Mouse (Mus musculus) midbrain, embryonic 15.5 days (tissue): ENCODE results near the gene Diexf. TPM values are rescaled to one million over a fixed set of nuclear protein-coding genes. Genes with fewer than 3 reads are reported as not detected.

Experiments used
- ATAC-seq: fragments of 200-750 bp; cut with Nextera tagmentation; replicated peaks from 2 replicates; pipeline ENCODE4 v1.8.0; 2017; ENCODE audit warnings: moderate TSS enrichment
- H3K27ac ChIP-seq: fragments of 300-500 bp; sonication (generic); 2 replicates; pipeline ENCODE4 v1.5.1; 2015; ENCODE audit warnings: mild to moderate bottlenecking, inconsistent platforms
- H3K27me3 ChIP-seq: fragments of 300-500 bp; sonication (generic); replicated peaks from 2 replicates; pipeline ENCODE4 v1.6.1; 2015; ENCODE audit warnings: inconsistent platforms
- H3K36me3 ChIP-seq: fragments of 300-500 bp; sonication (generic); replicated peaks from 2 replicates; pipeline ENCODE4 v1.6.1; 2015; ENCODE audit warnings: inconsistent platforms
- H3K4me1 ChIP-seq: fragments of 300-500 bp; sonication (generic); 2 replicates; pipeline ENCODE4 v1.6.1; 2015; ENCODE audit warnings: inconsistent platforms
- H3K4me2 ChIP-seq: fragments of 300-500 bp; sonication (generic); 2 replicates; pipeline ENCODE4 v1.6.1; 2015; ENCODE audit warnings: inconsistent platforms, mild to moderate bottlenecking, moderate library complexity
- H3K4me3 ChIP-seq: fragments of 300-500 bp; sonication (generic); 2 replicates; pipeline ENCODE4 v1.5.1; 2015; ENCODE audit warnings: mild to moderate bottlenecking, inconsistent platforms
- H3K9ac ChIP-seq: fragments of 300-500 bp; sonication (generic); 2 replicates; pipeline ENCODE4 v1.6.1; 2015; ENCODE audit warnings: mild to moderate bottlenecking, inconsistent platforms
- H3K9me3 ChIP-seq: fragments of 300-500 bp; sonication (generic); 2 replicates; pipeline ENCODE4 v1.6.1; 2016; ENCODE audit warnings: inconsistent platforms
- WGBS: fragments of 180-500 bp; shearing (Covaris S2); methylation state at CpG from one replicate; pipeline ENCODE4 v1.1.7; 2015; ENCODE audit warnings: mixed read lengths; 5-methylcytosine and 5-hydroxymethylcytosine counted together
- polyA plus RNA-seq: library from polyadenylated mRNA; unstranded; fragments of >200 nt; fragmentation: Nextera tagmentation; extraction: Ambion mirVana; gene quantifications from 2 replicates; pipeline ENCODE4 v1.2.1, GENCODE M21; 2015

Diexf gene
- polyA plus RNA-seq, 1 experiment from 2014 or later: 9.0 TPM

DNA sequence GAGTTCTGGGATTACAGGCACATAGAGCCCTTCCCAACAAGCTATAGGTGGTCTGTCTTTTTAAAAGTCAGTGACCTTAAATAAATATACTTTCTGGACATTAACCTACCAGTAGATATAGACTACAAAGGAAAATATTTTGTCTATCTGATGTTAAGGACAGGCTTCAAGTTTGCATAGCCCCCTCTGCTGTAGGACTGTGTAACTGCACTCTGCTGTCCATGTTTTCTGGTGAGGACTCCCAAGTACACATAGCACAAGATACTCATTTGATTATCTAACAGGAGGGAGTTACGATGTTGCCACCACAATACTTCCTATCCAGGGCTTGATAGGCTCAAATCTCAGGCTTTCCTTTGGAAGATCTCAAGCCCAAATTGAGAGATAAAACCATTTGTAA is 3.7 kb upstream of the Diexf start:
- no peak for ATAC-seq
- H3K36me3 ChIP-seq: no peaks in the 10 kb centered on the region
- H3K27ac ChIP-seq: no peak overlapping the region
- WGBS: 89% methylated on average over 1 of the region's 1 CpGs
- no peaks in the 10 kb centered on the region for H3K9me3 ChIP-seq
- H3K4me1 ChIP-seq: peaks cover 11% of the 10 kb centered on the region
- H3K27me3 ChIP-seq: no peaks in the 10 kb centered on the region
- no peak overlapping the region for H3K9ac ChIP-seq
- no peak overlapping the region for H3K4me2 ChIP-seq
- no peak overlapping the region for H3K4me3 ChIP-seq

DNA sequence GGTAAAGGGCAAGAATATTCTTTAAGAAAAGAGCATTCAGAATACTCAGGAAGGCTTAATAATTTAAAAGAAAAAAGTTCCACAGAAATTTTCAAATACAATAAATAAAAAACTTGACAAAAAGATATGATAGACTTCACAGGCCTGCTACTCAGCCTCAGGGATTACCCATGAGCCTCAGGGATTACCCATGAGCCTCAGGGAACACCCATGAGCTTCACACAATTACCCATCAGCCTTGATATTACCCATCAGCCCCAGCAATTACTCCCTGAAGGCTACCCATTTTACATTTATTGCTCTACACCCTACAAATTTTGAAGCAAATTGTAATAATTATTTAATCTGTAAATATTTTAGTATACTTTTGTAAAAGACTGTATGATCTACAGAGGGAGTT is 2.3 kb upstream of the Diexf start:
- H3K27me3 ChIP-seq: no peaks in the 10 kb centered on the region
- H3K4me3 ChIP-seq: no peak overlapping the region
- H3K9ac ChIP-seq: no peak overlapping the region
- H3K27ac ChIP-seq: no peak overlapping the region
- ATAC-seq: no peak
- H3K4me2 ChIP-seq: no peak overlapping the region
- H3K9me3 ChIP-seq: no peaks in the 10 kb centered on the region
- peaks cover 20% of the 10 kb centered on the region for H3K4me1 ChIP-seq
- H3K36me3 ChIP-seq: no peaks in the 10 kb centered on the region; the same call in 1 of the 2 replicates

DNA sequence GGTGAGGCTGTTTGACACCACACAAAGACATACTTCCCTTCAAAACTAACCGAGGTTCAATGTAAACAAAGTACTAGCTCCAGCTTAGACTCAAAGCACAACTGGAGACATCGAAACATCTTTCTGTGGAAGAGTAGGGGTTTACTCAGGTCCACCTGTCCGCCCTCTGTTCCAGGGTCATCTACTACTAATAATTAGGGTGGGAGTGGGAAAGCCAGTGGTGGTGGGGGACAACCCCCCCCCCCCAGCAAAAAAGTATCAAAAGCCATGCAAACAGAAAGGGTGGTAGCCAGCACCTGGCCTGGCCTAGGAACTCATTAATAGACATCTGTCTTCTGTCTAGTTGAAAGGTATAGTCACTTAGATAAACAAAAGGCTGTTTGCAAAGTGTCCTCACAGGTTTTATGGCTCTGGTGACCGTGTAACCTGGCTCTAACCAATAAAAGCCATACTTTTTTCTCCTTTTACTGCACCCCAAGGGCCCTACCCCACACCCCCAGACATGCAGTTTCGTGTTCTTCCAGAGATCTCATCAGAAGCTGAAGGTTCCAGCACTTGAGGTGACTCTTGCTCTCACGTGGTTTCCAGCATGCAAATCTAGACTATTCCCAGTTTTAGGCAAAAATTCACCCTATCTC is 1.4 kb upstream of the Diexf start:
- no peak overlapping the region for H3K4me3 ChIP-seq
- peaks cover 20% of the 10 kb centered on the region for H3K4me1 ChIP-seq
- H3K27me3 ChIP-seq: no peaks in the 10 kb centered on the region
- WGBS: 91% methylated on average over 6 of the region's 6 CpGs
- no peak for ATAC-seq
- no peak overlapping the region for H3K9ac ChIP-seq
- no peak overlapping the region for H3K27ac ChIP-seq
- H3K36me3 ChIP-seq: peaks cover 3% of the 10 kb centered on the region; the same call in 1 of the 2 replicates
- H3K9me3 ChIP-seq: no peaks in the 10 kb centered on the region
- H3K4me2 ChIP-seq: no peak overlapping the region

DNA sequence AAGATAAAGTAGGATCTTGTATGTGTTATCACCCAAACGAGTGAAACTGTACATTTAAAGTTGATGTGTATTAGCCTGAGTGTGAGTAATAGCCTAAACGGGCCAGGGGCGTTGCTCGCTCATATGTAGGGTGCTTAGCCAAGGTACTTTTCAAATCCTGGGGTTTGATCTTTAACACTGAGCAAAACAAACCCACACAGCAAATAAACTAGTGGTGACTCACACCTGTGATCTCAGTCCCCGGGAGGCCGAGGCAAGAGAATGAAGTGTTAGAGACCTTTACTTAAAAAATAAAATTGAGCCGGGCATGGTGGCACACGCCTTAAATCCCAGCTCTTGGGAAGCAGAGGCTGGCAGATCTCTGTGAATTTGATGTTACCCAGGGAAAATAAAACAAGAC is 767 bp upstream of the Diexf start:
- Histone ChIP-seq H3K9me3 (no peaks in the 10 kb centered on the region), H3K36me3 (peaks cover 3% of the 10 kb centered on the region; the same call in 1 of the 2 replicates), H3K27me3 (no peaks in the 10 kb centered on the region), H3K27ac (peak overlapping the region; percentile 82), H3K4me2 (peak overlapping the region; percentile 63), H3K4me3 (peak overlapping the region; percentile 97), H3K9ac (peak overlapping the region; percentile 53; the same call in 1 of the 2 replicates), H3K4me1 (peaks cover 20% of the 10 kb centered on the region)
- 86% methylated on average over 8 of the region's 8 CpGs for WGBS
- peak; percentile 32; the same call in 1 of the 2 replicates for ATAC-seq

DNA sequence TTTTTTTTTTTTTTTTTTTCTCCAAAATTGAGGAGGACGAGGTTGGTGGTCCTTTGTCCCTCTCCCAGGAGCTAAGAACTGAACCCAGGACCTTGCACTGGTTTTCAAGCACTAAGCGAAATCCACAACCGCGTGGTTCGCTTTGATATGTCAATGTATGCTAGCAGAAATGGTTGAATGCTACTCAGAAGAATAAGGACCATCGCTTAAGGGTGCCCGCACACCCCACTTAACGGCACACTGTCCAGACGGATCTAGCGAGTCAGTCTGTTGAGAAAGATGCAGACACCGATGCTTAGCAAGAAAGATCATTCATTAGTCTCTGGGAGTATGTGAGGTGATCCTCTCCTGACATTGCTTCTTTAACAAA is 369 bp upstream of the Diexf start:
- Histone ChIP-seq H3K9ac (peak overlapping the region; percentile 53), H3K9me3 (no peaks in the 10 kb centered on the region), H3K27ac (peak overlapping the region; percentile 82), H3K4me1 (peaks cover 20% of the 10 kb centered on the region), H3K4me3 (peak overlapping the region; percentile 97), H3K27me3 (no peaks in the 10 kb centered on the region), H3K36me3 (peaks cover 3% of the 10 kb centered on the region; the same call in 1 of the 2 replicates), H3K4me2 (peak overlapping the region; percentile 63)
- peak; percentile 62; the same call in 1 of the 2 replicates for ATAC-seq
- WGBS: 20% methylated on average over 11 of the region's 11 CpGs

DNA sequence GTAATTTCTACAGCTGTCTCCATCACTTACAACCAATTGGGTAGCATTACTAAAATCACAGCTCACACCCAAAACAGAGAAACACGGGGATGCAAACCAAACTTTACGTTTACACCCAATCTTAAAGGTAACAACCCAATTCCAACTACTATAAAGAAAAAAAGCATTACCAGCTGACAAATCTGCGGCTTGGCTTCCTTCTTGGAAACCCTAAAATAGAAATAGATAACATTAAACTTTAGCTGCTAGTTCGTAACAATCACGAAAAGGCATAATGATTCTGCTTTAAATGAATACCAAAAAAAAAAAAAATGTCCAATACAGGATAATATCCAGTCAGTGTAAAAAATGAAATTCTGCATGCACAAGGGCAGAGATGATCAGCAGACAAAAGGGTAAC is 751 bp downstream of the Diexf start:
- Histone ChIP-seq H3K4me2 (peak overlapping the region; percentile 63), H3K27me3 (no peaks in the 10 kb centered on the region), H3K4me3 (peak overlapping the region; percentile 97), H3K9ac (peak overlapping the region; percentile 79), H3K36me3 (peaks cover 3% of the 10 kb centered on the region; the same call in 1 of the 2 replicates), H3K27ac (no peak overlapping the region), H3K4me1 (peaks cover 20% of the 10 kb centered on the region), H3K9me3 (no peaks in the 10 kb centered on the region)
- ATAC-seq: no peak
- WGBS: 28% methylated on average over 5 of the region's 5 CpGs

DNA sequence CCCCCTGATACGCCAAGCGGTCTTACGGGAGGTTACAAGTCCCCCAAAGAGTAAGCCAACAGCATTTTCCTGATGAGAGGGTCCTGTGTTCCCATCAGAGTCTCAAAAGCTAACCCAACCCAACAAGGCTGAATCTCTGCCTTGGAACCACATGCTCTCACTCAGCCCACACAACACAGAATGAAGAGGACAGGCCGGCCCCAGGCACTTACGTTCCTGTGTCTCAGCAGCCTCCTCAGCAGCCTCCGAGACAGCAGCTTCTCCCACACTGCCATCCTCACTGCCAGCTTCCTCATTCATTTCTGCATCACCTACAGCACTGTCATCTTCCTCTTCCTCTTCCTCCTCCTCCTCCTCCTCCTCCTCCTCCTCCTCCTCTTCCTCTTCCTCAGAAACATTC is 2.0 kb downstream of the Diexf start:
- no peak overlapping the region for H3K4me3 ChIP-seq
- H3K9ac ChIP-seq: no peak overlapping the region
- H3K36me3 ChIP-seq: peaks cover 9% of the 10 kb centered on the region; the same call in 1 of the 2 replicates
- WGBS: 95% methylated on average over 6 of the region's 6 CpGs
- H3K4me2 ChIP-seq: no peak overlapping the region
- H3K4me1 ChIP-seq: peaks cover 20% of the 10 kb centered on the region
- H3K9me3 ChIP-seq: no peaks in the 10 kb centered on the region
- no peaks in the 10 kb centered on the region for H3K27me3 ChIP-seq
- no peak for ATAC-seq
- H3K27ac ChIP-seq: no peak overlapping the region

DNA sequence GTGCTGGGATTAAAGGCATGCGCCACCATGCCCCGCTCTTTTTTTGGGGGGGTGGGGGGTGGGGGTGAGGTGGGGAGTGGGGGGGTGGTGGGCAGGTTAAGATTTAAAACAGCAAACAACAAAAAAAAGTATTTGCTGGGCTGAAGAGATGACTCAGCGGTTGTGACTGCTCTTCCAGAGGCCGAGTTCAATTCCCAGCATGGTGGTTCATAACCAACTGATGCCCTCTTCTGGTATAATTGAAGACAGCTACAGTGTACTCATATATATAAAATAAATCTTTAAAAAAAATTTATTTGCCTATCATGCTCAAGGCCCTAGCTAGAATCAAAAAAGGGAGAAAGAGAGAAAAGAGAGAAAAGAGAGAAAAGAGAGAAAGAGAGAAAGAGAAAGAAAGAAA is 4.2 kb downstream of the Diexf start:
- peaks cover 29% of the 10 kb centered on the region for H3K36me3 ChIP-seq

DNA sequence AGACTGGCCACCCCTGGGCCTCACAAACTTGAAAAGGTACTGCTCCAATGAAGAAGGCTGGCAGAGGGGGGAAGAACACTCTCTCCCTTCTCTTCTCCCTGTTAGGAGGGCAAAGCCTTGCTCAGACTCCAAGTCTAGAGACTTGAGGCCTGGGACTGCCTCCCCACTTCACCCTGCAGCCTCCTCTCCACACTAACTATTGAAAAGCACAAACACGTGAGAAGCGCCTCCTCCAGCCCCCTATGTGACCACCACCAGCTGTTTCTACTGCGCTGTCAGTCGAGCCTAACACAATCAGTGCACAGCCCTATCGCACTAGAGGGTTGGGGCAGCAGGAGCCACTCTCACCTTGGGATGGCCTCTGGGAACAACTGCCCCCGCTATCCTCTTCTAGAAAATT is 6.8 kb downstream of the Diexf start:
- H3K9me3 ChIP-seq: no peaks in the 10 kb centered on the region
- no peak overlapping the region for H3K4me2 ChIP-seq
- H3K4me3 ChIP-seq: no peak overlapping the region
- no peak overlapping the region for H3K9ac ChIP-seq
- no peak for ATAC-seq
- WGBS: 90% methylated on average over 6 of the region's 6 CpGs
- H3K27ac ChIP-seq: no peak overlapping the region
- H3K4me1 ChIP-seq: peaks cover 7% of the 10 kb centered on the region
- peaks cover 52% of the 10 kb centered on the region for H3K36me3 ChIP-seq
- no peaks in the 10 kb centered on the region for H3K27me3 ChIP-seq

More for the DNA sequence above, 4.2 kb downstream of the Diexf start:
- Histone ChIP-seq H3K4me1 (peaks cover 19% of the 10 kb centered on the region), H3K4me3 (no peak overlapping the region), H3K4me2 (no peak overlapping the region), H3K27ac (no peak overlapping the region), H3K27me3 (no peaks in the 10 kb centered on the region), H3K9ac (no peak overlapping the region), H3K9me3 (no peaks in the 10 kb centered on the region)
- no peak for ATAC-seq
- 77% methylated on average over 4 of the region's 4 CpGs for WGBS

DNA sequence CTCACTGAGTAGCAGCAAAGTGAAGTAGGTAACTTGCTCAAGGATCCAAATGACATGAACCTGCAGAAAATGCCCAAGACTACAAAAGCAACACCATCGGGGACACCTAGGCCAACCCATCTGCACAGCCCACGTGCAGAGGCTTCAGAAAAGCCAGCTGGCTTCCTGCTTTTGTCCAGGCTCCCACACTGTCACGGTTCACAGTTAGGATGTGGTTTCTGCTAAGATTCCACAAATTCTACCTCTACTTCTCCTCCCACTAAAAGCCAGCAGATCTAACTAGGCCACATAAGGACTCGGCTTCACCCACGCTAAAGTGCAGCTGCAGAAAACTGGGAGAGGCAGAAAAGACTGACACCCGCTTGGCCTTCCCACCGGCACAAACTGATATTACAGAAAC is 7.3 kb downstream of the Diexf start:
- Histone ChIP-seq H3K9ac (no peak overlapping the region), H3K27me3 (no peaks in the 10 kb centered on the region), H3K27ac (no peak overlapping the region), H3K36me3 (peaks cover 57% of the 10 kb centered on the region), H3K4me2 (no peak overlapping the region), H3K4me1 (peaks cover 3% of the 10 kb centered on the region), H3K4me3 (no peak overlapping the region), H3K9me3 (no peaks in the 10 kb centered on the region)
- 95% methylated on average over 7 of the region's 7 CpGs for whole genome bisulfite sequencing
- ATAC-seq: no peak

DNA sequence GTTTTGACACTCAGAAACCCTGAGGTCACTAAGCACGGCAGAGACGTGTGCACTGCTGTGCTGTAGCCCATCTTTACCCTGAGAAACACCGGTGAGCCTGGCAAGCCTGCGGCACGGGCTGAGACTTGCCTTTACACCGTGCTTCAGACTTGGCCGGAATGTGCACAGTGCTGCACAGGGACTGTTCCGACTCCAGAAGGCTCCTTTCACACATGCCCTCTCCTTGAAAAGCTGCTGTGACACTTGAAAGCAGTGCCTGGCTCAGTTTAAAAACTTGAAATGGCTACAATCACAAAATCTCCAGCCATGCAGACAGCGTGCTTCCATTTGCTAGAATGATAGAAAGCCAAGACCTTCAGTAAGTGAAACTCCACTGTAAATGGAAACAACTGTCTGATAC is 18.0 kb downstream of the Diexf start:
- H3K4me3 ChIP-seq: no peak overlapping the region
- ATAC-seq: no peak
- no peak overlapping the region for H3K27ac ChIP-seq
- no peaks in the 10 kb centered on the region for H3K9me3 ChIP-seq
- no peaks in the 10 kb centered on the region for H3K4me1 ChIP-seq
- no peak overlapping the region for H3K9ac ChIP-seq
- H3K4me2 ChIP-seq: no peak overlapping the region
- peaks cover 86% of the 10 kb centered on the region for H3K36me3 ChIP-seq
- 98% methylated on average over 9 of the region's 9 CpGs for WGBS
- no peaks in the 10 kb centered on the region for H3K27me3 ChIP-seq

DNA sequence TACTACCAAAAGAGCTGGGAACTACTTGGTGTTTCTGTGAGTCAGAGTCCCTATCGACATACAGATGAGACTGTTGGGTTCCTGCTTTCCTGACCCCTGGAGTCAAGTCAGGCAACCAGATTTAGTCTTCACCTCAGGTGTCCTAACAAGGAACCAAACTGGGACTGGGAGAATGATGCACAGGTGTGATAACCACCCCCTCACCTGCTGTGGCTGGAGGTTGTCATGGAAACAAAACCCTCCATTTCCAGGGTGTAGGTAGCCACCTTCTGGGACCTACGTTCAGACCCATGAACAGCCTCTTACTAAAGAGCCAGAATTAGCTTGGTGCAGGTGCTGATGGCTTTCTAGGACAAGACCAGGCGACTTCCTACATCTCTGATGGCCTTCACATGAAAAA is 27.1 kb downstream of the Diexf start:
- no peaks in the 10 kb centered on the region for H3K27me3 ChIP-seq
- H3K4me3 ChIP-seq: no peak overlapping the region
- WGBS: 83% methylated on average over 3 of the region's 3 CpGs
- ATAC-seq: no peak
- no peak overlapping the region for H3K27ac ChIP-seq
- peaks cover 16% of the 10 kb centered on the region; the same call in 1 of the 2 replicates for H3K36me3 ChIP-seq
- H3K9me3 ChIP-seq: no peaks in the 10 kb centered on the region
- no peaks in the 10 kb centered on the region for H3K4me1 ChIP-seq
- no peak overlapping the region for H3K9ac ChIP-seq
- no peak overlapping the region for H3K4me2 ChIP-seq

DNA sequence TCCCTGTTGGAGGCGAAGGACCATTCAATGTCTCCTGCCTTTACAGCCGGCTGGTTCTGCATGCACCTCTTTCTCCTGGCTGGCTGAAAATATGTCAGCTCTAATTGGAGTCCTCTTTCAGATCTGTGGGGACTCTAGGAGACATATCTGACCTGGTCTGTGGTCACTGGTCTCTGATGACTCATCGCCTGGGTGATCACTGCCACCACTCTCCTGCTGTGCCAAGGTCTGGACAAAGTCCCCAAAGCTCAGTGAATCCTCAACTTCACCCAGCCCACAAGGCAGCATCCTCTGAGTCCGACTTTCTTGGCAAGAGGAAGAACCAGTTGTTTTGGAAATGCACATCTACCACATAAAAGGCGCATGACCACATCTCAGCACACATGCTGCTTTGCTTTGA is 27.5 kb downstream of the Diexf start:
- WGBS: 92% methylated on average over 5 of the region's 5 CpGs
- Histone ChIP-seq H3K27me3 (no peaks in the 10 kb centered on the region), H3K4me3 (no peak overlapping the region), H3K4me2 (no peak overlapping the region), H3K4me1 (no peaks in the 10 kb centered on the region), H3K9me3 (no peaks in the 10 kb centered on the region), H3K27ac (no peak overlapping the region), H3K9ac (no peak overlapping the region), H3K36me3 (peaks cover 13% of the 10 kb centered on the region; the same call in 1 of the 2 replicates)
- ATAC-seq: no peak
